Mouse (Mus musculus) embryo, embryonic 11 days (tissue): ENCODE measurements around the gene Caskin2.
A peak's percentile ranks its signal among the peaks of the same experiment; 100 is the strongest.

Source experiments
- DNase-seq: peaks from one replicate; pipeline ENCODE4 v3.0.0-alpha.2; 2015

Gene Caskin2

DNA sequence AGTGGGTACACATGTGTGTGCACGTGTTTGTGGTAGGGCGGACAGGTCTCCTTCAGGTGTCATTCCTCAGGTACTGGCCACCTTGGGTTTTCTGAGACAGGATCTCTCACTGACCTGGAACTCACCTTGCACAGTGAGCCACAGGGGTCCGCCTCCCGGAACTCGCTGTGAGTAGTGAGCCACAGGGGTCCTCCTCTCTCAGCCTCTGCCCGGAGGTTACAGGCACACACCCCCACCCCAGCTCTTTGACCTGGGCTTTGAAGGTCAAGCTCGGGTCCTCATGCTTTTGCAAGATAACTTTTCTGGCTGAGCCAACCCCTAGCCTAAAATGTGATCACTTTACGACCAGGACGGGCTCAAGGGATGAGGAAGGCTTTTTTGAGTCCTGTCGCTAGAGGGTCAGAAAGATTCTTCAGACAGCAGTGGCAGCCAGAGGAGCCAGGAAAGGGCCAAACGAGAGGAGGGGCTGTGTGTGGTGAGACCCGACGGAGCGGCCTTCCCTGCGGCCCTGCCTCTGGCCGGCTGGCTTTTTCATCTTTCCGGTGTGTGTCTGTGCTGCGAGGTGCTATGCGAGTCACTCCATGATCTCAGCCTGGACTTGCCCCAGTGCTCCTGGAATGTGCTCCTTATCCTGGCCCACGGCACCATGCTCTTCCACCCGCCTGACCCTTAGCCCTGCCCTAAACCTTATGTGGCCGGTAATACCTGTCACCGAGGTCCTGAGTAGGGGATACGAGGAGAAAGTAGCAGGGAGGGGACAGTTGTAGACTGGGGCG, 17.3 kb upstream of the Caskin2 start:
- DNase-seq, result peak; percentile 32

DNA sequence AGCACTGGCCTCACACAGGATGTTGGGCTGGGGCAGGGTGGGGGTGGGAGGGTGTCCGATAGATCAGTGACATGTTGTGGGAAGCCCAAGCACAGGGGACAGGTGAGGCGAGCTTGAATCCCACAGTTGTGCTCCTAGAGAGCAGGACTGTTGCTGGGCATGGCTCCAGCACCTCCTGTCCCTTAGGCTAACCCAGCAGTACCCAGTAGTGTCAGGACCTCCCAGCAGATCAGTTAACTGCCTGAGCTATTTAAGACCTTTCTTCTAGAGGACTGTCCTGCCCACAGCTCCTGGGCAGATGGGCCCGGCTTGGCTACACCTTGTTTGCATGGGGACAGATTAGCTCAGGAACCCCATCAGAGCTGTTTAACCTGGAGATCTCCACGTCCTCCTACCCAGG, 15.6 kb upstream of the Caskin2 start:
- DNase-seq, result no peak

DNA sequence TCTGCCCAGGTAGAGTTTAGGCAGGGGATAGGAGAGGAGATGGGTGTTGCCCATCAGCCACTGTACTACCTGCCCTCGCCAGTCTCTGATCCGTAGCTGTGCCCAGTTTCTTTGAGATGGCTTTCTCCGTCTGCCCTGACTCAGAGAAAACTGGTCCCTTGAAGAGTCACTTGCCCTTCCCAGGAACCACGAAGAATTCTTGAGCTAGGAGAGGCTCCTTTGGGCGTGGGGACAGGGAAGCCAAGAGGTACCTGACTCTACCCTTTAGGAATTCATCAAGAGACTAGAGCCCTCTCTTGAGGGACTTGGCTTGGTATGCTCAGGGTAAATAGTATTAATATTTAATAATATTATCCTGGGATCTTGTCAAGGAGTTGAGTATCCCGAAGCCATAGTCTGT, 14.2 kb upstream of the Caskin2 start:
- no peak for DNase-seq

DNA sequence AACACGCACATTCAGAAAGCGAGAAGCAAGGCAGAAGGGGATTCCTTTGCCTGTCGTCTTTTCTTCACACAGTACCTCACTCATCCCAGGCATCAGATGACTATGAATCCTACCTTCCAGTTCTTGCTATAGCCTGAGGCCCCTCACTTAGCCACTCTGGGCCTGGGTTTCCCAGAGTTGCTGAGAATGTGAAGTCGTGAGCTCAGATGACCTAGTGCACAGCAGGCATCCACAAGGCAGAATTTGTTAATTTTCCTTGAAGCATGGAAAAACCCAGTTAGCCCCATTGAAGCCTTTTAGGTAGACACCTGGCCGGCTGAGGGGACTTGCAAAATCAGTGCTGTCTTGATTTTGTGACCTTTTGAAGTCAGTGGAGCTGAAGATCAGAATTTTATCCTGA, 13.0 kb upstream of the Caskin2 start:
- no peak for DNase-seq

DNA sequence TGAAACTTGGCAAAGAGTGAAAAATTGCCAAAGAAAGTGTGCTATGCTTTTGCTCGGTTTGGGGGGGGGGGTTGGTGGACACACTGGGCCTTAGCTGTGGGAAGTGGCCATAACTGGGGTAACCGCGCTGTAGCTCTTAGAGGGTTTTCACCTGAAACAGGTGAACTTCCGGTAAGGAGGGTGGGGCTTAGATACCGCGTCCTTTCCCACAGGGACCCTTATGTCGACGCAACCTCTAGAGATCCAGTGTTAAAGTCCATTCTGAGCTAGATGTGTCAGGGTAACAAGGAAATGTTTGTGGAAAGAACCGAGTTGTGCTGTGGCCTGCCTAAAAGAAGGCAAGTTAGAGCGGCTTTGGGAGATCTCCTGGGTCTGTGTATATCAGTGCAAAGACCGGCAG, 11.4 kb upstream of the Caskin2 start:
- DNase-seq, result no peak

DNA sequence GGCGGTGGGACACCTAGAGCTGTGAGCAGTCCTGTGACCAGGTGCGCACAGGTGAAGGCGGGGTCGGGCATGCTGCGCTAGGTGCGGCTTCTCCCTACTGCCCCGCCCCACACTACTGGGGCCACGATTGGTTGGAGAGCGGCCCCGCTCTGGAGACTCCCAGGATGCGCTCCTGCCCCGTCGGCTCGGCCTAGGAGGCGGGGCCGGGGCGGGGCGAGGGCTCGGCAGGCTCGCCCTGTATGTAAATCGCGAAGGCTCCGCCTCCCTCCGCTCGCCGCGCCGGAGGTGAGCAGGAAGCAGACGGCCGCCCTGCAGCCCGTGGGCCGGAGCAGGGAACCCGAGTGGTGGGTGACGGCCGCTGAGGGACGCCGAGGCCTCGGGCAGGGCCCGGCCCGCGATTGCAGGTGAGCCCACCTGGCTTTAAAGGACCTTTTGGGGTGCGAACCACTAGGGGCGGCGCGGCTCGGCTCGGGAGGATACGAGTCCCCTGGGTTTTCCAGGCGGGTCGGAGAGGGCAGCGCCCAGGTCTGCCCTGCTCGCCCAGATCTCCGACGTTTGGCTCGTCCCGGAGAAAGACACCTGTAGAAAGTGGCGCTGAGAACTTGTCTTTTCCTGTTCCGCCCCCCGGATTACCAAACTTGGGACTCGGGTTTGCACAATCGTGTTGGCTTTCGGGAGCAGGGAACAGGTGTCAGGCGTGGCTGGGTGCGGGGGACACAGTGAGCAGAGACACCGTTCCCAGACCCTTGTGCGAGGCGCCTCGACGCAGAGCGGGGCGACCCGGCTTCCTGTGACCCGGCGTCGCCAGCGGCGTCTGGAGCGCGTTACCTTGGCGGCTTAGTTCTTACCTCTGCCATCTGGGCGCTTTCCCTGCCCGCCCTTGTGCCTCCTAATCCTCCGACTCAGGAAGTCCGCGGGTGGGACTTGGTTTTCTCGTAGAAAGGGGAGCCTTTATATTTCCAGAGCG, 10.6 kb upstream of the Caskin2 start, which contains the start of gene Llgl2:
TSS of gene Llgl2 (plus strand) at position 276 of the 967 bp plus-strand sequence.
- peak; percentile 94 for DNase-seq

DNA sequence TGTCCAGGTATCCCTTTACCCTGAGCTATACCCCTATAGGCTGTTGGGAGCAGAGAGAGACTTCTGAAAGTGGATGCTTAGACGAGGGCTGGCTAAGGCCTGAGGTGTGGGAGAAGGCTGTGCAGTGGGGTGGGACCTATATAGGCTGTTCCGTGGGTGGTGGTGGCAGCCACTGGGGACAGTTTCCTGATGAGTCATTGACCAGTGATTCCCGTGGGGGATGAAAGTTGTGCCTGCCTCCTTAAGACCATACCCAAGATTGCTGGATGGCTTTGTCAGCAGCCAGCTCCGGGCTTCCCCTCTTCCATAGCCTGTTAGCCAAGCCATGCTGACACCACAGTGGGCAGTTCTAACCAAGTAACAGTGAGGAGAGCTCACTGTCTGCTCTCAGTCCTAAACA, 7.6 kb upstream of the Caskin2 start:
- DNase-seq, result no peak

DNA sequence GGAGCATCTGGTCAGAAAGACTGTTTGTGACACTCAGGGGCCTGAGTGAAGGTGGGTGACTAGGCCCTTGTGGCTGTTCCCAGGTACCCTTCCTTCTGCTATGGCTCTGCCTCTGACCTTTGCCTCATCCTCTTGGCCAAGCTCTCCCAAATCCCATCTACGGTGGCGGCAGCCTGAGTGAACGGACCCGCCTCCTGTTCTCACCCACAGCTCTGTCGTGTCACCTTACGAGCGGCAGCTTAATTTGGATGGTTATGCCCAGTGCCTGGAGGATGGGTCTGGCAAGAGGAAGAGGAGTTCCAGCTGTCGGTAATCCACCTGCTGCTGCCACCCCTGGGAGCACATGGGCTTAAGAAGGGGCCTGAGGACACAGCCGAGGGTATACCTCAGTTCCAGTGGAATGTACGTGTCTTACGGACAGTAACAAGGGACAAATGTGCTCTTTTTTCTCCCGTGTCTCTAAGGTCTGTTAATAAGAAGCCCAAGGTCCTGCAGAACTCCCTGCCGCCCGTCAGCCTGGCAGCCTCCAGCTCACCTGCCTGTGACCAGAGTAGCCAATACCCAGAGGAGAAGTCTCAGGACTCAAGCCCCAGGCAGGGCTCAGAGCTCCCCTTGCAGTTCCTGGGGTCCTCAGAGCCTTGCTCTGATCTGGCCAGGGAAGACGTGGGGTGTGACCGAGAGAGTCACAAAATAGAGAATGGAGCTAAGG, 6.6 kb upstream of the Caskin2 start:
- DNase-seq, result no peak

DNA sequence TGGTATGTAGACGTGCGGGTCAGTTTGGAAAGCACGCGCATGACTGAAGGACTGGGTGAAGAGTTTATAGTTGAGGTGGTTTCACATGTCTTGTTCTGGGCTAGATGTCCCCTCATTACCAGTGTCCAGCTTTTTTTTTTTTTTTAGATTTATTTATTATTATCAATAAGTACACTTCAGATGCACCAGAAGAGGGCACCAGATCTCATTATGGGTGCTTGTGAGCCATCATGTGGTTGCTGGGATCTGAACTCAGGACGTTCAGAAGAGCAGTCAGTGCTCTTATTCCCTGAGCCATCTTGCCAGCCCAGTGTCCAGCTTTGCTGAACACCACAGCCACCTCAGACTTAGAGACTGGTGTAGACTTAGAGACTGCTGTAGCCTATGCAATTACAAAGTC, 3.9 kb upstream of the Caskin2 start:
- no peak for DNase-seq

DNA sequence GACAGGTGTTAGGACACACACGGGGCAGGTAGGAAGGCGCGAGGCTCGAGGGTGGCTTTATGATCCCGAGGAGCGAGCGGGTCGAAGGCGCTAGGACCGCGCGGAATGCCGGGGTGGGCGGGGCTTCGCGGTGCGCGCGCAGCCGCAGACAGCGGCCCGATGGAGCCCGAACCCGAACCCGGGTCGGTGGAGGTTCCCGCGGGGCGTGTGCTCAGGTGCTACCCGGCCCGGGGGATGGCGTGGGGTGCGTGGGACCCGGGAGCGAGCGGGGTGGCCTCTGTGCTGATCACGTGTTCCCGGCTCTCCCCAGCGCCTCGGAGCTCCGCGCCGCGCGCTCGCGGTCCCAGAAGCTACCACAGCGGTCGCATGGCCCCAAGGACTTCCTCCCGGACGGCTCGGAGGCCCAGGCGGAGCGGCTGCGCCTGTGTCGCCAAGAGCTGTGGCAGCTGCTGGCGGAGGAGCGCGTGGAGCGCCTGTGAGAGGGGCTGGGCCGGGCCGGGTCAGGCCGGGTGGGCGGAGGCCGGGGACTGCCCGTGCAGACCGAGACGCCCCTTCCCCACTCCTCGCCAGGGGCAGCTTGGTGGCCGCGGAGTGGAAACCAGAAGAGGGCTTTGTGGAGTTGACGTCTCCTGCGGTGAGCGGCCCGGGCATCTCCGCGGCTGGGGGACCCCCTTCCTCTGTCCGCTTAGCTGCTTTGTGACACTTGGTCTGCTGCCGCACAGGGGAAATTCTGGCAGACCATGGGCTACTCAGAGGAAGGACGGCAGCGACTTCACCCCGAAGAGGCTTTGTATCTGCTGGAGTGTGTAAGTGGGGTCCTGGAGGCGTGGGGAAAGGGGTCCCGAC, 1.4 kb upstream of the Caskin2 start, which contains the start of gene Tsen54:
TSS of gene Tsen54 (plus strand) at position 120 of the 846 bp plus-strand sequence.
- peak; percentile 88 for DNase-seq

DNA sequence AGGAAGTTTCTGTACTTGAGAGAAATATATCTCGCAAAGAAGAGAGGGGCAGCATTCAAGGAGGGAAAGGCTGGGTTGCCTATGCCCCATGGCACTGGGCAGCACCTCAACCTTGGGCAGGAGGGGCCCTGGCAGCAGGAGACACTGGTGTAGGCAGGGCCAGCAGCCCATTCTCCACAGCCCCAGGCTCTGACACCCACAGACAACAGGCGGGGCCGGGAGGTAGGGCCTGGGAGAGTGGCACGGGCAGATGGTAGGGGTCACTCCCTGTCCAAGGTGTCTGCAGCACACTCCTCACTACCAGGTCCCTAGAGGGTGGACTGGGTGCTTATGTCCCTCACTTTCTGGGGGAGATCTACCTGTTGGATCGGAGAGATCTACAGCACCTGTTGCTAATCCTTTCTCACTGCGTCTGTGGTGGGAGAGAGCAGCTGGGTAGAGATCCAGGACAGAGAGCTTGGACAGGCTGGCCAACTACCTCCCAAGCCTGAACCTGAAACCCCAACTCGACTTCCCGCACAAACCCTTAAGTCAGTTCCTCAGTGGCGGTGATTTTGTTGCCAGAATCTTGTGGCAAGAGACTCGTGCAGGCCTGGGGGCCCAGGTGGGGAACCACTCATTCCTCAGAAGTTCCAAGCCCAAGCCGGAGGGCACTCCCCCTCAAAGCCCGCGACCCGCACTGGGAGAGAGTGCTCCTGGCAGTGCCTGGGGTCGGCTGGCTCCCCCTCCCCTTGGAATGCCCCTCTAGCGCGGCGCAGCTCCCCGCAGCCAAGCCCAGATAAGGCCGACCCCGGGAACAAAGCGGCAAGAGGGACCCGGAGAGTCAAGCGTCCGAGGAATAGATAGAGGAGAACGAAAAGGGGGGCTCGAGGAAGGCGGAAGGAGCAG, 662 bp downstream of the Caskin2 start:
- peak; percentile 66 for DNase-seq

DNA sequence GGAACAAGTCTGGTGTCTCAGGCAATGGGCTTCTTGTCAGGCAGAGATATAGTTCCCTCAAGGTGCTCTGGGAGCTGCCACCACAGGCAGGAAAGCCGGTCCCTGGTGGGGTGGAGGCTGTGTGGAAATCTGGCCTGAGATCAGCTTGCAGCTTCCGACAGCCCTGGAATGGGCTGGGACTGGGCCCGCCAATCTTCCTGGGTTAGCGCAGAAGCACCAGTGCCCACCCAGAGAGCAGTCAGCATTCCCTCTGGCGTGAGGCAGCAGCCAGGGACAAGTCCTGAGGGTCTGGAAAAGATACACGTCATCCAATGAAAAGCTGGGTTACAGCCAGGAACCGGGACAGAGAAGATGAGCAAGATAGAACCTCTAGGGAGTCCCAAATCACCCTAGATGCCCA, 1.3 kb downstream of the Caskin2 start:
- no peak for DNase-seq

DNA sequence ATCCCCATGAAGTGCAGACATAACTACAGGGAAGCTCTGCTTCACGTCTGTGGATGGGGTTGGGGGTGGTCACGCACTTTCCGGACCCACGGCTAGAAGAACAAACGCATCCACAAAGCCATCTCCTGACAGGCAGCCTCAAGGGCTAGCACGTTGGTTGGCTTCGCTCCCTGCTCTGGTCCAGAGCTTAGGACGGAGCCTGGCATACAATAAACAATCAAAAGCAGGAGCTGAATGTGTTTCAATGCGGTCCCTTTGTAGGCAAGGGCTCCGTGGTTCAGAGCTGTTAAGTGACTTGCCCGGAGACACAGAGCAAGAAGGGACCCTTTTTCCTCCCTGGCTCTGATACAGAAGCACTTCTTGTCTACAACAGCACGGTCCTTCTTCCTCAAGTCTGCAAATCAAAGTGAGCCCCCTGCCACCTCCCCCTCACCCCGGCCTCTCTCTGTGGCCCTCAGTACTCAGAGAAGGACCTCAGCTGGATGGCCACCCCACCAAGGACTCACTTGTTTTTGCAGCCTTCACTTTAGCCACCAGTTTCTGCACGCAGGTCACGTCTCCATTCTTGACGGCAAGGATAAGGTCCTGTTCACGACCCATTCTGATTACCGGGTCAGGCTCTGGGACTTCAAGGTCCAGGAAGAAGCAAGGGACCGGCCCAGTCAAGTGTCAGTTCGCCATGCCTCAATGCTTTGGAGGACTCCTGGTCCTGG, 1.9 kb downstream of the Caskin2 start:
- no peak for DNase-seq

DNA sequence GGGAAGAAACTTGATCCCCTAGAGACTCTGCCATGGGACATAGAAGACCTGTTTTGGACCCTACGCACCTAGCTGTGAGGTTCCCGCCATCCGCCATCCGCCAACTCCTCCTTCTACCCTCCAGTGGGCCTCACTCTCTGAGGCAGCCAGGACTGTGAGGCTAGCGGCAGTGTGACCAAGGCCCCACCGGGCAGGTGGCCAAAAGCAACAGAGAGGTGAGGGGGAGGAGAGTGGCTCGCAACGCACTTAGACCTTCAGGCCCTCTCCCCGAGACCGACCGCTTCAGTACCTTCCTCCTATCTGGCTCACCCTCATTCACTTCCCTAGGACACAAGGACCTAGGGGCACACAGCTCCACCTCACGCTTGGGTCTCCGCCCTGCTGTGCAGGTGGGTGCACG, 3.1 kb downstream of the Caskin2 start:
- DNase-seq, result no peak

DNA sequence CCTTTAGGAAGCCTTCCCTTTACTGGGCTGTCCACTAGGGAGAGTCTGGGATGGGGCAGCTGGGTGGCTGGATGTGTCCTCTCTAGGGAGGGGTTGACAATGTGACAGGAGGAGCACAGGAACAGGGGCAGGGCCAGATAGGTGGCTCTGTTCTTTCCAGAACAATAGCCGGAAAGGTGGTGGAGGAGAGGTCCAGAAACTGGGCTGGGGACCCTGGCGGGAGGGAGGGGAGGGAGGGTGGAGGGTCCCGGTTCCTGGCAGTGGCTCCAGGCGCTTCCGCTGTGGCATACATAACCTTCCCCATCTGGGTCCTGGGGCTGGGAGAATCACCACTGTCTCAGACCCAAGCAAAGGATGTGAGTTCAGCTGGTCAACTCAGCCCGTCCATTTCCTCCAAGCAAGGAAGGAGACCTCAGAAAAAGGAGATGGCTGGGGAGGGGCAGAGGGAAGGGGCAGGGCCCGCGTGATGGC, 4.1 kb downstream of the Caskin2 start:
- no peak for DNase-seq

DNA sequence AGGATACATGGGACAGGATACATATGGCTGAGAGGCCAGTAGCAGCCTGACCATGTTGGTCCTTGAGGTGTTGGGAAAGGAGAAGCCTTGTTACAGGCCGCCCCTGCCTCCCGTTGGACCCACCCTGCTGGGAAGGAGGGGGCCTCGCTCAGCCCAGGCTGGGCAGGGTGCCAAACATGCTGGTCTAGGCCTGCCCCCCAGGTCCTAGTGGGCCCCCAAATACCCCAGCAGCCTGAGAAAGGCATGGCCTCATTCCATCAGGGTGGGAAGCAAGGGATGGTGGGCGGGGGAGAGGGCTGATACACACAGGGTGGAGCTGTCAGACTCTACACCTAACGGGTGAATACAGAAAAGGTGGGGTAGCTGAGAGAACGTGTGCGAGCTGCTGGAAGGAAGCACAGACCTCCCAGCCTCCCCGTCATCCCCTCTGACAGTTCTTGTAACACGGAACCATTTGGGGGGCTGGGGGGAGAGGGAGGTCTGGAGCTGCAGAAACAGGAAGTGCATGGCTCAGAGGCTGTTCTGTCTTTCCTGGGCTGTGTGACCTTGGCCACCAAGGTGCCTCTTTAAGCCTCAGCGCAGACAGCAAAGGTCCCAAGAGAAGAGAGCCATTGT, 4.6 kb downstream of the Caskin2 start:
- no peak for DNase-seq

DNA sequence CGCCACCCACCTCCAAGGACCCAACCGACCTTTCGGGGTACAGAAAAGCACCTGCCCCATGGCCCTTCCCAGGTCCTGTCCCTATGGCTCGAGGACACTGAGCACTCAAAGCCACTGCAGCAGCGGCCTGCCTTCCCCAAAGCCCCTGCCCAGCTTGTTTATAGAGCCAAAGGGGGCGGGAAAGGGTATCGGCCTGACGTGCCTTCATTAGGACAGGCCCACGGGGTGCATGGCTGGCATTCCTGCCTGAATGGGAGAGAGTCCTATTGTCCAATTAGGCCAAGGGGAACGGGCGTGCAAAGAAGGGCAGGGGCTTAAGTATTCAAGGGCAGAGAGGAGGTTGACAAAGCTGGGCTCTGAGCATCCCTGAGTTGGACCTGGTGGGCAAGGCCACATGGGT, 5.5 kb downstream of the Caskin2 start:
- DNase-seq, result no peak

DNA sequence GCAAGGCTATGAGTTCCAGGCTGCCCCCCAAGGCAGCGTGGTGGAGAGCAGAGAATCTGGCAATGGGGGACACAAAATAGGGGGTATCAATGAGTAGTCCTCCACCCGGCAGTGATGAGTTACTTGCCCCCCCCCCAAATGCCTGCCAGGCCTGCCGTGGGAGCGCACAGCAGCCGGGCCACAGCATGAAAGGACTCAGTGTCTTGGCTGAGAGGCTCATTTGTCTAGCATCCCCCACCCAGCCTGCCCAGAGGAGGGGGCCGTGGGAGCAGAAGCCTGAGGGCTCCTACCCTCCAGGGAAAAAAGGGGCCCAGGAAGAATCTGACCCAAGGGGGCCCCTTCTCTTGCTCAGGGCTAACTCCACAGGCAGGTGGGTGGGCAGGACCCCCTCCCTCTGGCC, 6.1 kb downstream of the Caskin2 start:
- DNase-seq, result no peak

DNA sequence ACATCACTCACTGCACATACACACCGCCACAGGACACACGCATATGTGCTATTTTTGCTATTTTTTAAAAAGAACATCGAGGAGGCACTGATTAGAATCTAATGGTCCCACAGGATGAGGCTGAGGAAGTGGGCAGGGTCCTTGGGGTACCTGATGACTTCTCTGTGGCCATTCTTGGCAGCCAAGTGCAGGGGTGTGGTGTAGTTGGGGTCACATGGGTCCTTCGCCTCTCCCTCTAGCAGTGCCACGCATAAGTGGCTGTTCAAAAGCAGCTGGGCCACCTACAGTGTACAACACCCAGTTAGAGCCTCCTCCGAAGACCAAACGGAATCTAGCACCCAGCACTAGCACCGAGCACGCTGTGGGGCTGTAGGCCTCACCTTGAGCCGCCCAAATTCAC, 7.3 kb downstream of the Caskin2 start:
- DNase-seq, result no peak

DNA sequence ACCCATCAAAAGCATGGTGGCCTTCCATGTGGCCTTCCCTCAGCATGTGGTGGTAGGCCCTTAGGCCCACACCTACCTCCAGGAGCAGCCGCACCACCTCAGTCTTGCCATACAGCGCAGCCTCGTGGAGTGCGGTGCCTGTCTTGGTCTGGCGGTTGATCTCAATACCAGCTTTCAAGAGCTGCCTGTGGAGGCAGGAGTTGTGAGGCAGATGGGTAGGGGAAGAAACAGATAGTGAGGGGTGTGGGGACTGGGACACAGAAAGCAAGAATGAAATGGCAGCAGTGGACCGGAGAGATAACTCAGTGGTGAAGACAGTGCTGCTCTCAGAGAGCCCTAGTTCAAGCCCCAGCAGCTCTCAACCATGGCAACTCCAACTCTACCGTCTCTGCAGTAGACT, 8.4 kb downstream of the Caskin2 start:
- DNase-seq, result no peak
